Mouse (Mus musculus) left cerebral cortex, adult 6 months (tissue): Measurements from ENCODE around the gene Zfp993. TPM values are rescaled to one million over a fixed set of nuclear protein-coding genes. Genes with fewer than 3 reads are reported as not detected.

Source experiments
- long read RNA-seq, 2 experiments: library from polyadenylated mRNA; unstranded; transcript quantifications; one replicate each; pipeline ENCODE4 v2.0.0; 2019 to 2020
- polyA plus RNA-seq: library from polyadenylated mRNA; unstranded; fragments of <200 nt; fragmentation: Nextera tagmentation; gene quantifications from 2 replicates; pipeline ENCODE4 v1.2.3, GENCODE M21; 2021

The Zfp993 gene
- 3.4 and 4.1 TPM in 2 replicates for polyA plus RNA-seq
- long read RNA-seq, experiment 1, partial matches to known transcripts, result 0 of 1 reads
- long read RNA-seq, experiment 1, other reads (novel, unspliced or antisense), result 1 of 1 reads
- long read RNA-seq, experiment 2, result 0 reads

GRCm38 (mm10) chr4:146610774-146611400, at the start of gene Zfp993:
Gene Zfp993, plus strand, starts transcription at chr4:146610961.

Other genes with a start within 250 kb of the Zfp993 start
- gene Zfp992, start 161.9 kb upstream of the Zfp993 start, polyA plus RNA-seq, result 0.24 and 0.49 TPM in 2 replicates
- gene Zfp981, start 108.9 kb upstream of the Zfp993 start, polyA plus RNA-seq, result not detected in 2 replicates